Mouse (Mus musculus): ENCODE measurements around the gene Dnajb8. TPM values are rescaled to one million over a fixed set of nuclear protein-coding genes. Genes with fewer than 3 reads are reported as not detected.

The Dnajb8 gene
- total RNA-seq, 2 experiments from 2014 or later, result not detected

DNA sequence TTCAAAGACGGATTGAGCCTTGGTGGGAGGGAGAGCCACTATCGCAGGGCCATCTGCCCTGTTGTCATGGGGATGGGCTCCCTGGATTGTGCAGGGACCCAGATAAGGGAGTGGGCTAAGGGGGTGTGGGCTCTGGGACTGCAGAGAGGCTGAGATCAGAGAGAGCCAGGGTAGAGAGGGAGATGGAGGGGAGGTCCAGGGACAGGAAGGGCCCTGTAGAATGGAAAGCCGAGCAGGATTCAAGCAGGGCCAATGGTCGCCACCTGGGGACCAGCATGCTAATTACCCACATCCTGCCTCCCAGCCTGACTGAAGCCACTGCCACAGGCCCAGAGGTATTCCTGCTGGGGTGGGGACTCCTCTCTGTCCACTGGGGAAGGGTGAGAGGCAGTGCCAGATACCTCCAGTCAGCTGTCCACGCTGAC lies 4.5 kb downstream of the Dnajb8 start:
- intact Hi-C loops (cut with DNase I), result no loop called here
- no peak for DNase-seq

DNA sequence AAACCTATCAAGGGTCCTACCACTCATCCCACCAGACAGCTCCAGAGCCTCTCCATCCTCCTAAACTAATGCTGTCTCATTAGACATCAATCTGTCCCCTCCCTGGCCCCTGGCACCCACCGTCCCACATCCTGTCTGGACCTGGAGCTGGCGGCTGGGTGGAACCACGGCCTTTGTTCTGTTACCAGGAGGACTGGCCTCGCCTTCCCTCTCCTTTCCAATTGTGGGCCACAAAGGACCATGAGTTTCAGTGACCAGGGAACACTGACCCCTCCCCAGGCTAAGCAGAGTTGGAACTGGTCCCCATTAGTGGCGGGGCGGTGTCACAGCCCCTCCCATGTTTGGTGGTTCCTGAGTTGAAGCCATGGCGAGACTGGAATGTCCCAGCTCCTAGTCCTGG lies 5.5 kb downstream of the Dnajb8 start:
- intact Hi-C loops (cut with DNase I), result no loop called here
- no peak for DNase-seq

DNA sequence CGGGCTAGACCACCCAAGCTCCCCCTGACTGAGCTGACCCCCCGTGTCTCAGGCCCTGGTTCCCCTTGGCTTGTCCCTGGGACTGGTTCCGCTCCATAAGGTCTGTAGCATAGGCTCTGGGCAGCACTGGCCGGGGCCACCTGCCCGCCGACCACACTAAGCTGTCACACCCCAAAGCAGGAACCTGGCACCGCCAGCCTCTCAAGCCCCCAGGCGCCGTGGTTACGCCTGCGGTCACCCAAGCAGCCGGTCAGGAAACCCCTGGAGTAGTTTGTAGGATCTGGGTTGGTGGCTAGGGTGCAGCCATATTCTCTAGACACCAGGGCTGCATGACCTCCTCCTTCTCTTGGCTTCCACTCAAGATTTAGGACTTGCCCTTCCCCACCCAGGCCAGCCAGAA lies 7.2 kb downstream of the Dnajb8 start:
- intact Hi-C loops (cut with DNase I), result no loop called here
- no peak for DNase-seq

DNA sequence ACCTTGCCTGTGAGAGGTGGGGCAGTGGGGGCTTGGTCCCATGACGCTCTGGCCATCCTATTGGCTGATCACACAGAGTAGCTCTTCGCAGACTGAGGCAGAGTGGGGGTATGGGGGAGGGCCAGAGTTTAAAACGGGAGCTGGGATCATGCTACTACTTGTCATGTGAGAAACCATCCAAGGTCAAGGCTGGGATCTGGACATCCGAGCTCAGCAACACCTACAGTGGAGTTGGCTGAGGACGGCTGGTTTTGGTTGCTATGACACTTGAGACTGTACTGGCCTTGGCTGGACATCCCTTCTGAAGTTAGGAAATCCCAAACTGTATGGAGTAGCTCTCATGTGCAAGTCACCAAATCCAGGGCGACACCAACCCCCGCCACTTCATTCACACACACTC lies 9.8 kb downstream of the Dnajb8 start:
- intact Hi-C loops (cut with DNase I), result no loop called here
- DNase-seq, result peak in 1 of 2 experiments; percentile 19

DNA sequence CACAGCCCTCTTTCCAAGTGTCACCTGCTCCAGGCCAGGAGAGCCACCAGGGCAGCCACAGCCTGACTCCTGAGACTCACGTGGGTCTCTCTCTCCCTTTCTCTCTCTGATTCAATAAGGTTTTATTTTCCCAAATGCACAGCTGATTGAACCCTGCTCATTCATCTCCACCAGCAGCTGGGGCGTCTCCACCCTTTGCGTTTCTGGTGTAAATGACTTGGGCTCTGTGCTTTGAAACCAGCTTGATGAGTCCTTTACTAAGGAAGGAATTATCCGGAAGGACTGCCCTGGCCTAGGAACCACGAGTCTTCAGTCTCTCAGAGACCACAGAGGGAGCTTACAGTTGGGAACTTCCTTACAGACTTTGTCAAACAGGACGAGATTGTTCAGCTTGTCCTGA lies 10.2 kb downstream of the Dnajb8 start:
- no peak for DNase-seq
- intact Hi-C loops (cut with DNase I), result no loop called here

DNA sequence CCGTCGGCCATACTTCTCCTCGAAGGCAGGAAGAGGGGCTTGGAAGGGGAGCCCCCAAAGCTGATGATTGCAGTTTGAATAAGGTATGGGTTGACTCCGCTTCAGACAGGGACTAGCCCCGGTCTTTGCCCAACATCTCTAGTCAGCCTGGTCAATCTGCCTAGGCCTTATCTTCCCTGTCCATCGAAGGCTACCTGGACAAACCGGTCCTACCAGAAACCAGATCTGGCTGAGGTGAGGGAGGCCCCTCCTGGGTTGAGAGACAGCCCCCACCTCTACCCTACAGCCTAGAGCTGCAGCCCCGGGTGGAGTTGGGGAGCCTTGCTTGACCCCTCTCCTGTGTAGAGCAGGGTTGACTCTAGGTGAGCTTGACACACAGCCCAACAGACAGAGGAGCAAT lies 11.9 kb downstream of the Dnajb8 start:
- intact Hi-C loops (cut with DNase I), result no loop called here
- DNase-seq, result no peak

DNA sequence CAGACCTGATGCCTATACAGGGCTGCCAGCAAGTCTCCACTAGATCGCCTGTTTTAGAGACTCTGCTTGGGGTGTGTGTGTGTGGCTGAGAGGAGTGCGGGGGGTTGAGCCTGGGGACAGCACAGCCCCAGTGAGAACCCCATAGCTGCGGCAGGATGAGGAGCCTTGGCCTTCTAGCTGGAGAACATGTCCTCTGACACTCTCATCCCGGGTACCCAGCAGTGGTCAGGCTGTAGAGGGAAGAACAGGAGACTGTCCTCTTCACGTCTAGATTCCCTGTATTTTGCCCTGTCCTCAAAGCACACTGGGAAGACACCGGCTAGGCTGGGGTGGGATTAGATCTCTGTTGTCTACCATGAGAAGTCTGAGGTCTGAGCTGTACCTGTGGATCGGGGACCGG lies 13.4 kb downstream of the Dnajb8 start:
- no peak for DNase-seq
- intact Hi-C loops (cut with DNase I), result no loop called here

DNA sequence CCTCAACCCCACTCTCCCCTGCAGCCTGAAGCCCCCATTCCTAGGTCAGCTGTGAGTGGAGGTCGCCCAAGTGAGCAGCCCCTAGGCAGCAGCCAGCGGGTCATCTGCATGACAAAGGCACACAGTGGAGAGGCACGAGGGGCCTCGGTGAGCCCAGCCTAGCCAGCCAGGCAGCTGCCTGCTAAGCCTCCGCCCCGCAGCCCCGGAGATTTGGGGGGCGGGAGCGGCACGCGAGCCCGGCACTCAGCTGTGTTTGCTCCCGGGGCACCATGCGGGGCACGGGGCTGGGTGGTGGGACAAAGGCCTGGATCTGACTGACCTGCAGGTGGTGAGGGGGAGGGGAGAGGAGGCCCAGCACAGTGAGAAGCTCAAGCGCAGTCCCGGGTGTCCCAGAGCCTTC lies 13.9 kb downstream of the Dnajb8 start:
- intact Hi-C loops (cut with DNase I), result no loop called here
- DNase-seq, result no peak

DNA sequence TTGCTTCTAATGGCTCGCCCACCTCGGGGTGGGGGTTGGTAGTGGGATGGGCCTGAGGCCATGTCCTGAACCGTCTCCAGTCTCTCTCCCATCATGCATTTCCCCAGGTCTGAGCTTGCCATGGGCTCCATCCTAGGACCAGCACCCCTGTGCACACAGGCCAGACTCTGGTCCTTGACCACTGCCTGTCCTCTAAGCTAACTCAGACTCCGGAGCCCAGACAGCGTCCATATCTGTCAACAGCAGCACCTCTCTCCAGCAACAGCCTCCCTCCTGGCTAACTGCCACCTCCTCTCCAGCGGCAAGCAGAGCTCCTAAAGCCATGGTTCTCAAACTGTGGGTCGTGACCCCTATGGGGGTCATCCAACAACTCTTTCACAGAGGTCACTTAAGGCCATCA lies 14.4 kb downstream of the Dnajb8 start:
- DNase-seq, result no peak

DNA sequence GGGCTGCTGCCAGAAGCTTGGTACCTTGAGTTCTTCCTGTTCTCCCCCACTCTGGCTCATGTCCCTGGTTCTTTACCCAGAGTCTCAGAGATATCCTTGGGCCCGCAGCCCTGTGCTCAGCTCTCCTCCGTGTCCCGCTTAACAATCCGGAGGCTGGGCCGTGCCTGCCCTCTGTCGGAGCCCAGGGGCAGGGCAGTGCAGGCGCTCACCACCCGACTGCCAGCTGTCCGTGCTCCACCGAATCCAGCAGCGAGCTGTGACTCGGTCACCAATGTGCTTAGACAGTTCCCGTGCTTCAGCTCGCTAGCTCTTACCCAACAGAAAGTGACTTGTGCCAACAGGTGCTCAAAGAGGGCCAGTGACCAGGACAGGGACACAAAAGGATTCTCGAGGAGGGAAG lies 20.5 kb downstream of the Dnajb8 start:
- DNase-seq, result peak; percentile 39 to 61
- intact Hi-C loops (cut with DNase I), result loop anchor here (1.0 to 5.0 kb wide), 2 partner anchors 53 to 130 kb away; no protein-coding TSS in a partner anchor

More for the DNA sequence above, 14.4 kb downstream of the Dnajb8 start:
- intact Hi-C loops (cut with DNase I), result no loop called here

DNA sequence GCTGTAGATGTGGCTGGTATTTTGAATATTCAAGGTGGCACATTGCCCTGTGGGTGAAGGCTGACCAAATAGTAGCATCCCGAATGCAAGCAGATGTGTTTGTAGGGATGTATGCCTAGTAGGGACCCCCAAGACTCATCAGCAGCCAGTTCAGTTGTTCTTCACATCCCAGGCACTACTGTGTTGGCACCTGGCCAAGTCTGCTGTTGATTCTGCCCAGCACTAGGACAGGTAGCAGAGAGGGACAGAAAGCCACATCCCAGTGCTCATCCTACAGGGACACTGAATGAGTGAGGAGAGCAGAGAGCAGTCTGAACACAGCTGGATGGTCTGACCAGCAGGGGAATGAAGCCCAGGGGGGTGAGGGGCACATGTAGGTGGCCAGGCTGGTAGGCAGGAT lies 27.2 kb downstream of the Dnajb8 start:
- DNase-seq, result no peak
- intact Hi-C loops (cut with DNase I), result no loop called here

DNA sequence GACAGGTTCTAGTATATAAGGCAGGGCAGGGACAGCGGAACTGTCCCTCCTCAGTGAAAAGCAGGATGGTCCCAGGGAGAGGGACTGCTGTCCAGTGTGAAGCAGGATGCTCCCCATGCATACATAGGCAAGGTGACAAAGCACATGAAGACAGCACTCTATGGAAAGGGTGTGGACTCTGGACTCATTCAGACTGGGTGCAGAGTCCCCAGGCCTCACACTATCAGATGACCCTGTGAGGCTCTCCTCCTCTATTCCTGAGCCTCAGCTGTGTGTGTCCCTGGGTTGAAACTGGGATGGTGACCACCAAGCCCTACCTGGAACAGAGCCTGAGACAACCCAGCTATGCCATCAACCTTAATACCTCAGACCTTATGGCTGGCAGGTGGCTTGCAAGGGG lies 29.3 kb downstream of the Dnajb8 start:
- no peak for DNase-seq
- intact Hi-C loops (cut with DNase I), result no loop called here

DNA sequence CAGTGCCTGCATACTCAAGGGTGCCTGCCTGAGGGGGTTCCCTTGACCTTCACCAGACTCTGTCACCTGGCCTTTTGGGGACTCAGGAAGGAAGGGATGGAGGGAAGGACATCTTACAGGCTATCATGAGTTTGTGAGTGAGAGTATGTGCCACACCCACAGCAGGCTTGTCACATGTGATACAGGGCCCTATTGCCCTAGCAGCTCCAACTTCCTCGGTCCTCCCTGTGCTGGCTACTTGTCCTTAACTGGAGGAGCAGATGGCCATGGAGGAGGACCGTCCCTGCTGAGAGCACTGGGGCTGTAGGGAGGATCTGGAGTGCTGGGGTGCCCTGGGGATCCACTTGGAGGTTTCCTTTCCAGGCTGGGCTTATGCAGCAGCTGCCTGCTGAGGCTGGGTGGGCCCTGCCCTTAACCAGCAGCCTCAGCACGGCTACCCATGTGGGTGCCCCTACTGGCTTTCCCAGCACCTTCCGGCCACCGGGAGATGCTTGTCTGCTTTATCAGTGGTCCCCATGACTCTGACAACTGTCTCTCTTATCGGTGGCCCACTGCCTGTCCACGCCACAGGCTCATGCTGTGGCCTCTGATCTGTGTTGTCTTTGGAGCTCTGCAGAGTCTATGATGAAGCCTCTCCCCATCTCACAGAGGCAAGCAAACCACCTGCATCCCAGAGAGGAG lies 29.9 kb downstream of the Dnajb8 start:
- intact Hi-C loops (cut with DNase I), result no loop called here
- no peak for DNase-seq

DNA sequence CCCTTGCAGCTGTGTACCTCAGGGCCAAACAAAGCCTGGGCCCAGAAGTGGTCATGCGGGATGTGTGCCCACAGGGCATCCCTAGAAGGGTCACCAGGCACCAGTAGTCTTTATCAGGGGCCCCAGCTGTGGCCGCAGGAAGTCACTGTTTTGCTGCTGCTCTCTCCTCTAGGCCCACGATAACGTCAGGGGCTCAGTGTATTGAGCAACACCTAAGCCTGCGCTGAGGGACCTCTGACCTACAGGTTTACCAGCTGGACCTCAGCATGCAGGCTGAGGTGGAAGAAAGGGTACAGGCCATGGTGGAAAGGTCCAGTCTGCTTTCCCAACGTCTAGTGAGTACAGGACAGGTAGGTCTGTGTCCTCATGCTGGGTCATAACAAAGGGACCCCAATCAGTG lies 32.0 kb downstream of the Dnajb8 start:
- no peak for DNase-seq
- intact Hi-C loops (cut with DNase I), result no loop called here

DNA sequence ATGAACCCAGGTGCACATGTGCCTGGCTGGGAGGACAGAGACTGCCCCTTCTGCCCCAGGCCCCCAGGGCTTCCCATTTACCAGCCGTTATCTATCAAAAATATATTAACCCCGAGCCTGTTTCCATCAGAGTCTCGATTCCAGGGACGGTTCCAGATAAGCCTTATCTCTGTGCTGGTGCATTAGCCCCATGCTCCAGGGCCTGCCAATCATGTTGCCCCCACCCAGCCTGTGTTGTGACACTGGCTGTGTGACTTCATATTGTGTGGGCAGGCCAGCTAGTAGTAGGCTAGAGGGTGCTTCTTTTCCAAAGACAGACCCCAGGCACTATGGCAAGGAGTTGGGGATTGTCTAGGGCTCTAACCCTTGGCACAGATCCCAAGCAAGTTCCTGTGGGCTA lies 33.4 kb downstream of the Dnajb8 start:
- intact Hi-C loops (cut with DNase I), result no loop called here
- DNase-seq, result no peak

DNA sequence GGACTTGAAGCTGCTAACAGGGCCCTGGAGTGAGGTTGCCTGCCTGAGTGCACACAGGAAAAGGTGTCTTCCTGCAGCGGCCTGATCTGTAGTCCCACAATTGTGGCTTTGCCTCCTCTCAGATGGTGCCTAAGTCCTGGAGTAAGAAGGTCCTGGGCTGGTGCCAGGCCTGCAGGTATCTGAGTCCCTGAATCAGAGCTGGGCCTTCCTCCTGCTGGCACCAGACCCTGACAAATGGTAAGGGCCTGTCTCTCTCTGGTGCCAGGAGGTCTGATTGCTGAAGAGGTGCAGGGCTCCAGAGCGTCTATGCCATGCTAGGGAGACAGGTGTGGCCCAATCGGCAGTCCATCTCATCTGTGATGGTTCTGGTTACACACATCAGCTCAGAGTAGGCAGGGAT lies 37.6 kb downstream of the Dnajb8 start:
- intact Hi-C loops (cut with DNase I), result no loop called here
- DNase-seq, result no peak

DNA sequence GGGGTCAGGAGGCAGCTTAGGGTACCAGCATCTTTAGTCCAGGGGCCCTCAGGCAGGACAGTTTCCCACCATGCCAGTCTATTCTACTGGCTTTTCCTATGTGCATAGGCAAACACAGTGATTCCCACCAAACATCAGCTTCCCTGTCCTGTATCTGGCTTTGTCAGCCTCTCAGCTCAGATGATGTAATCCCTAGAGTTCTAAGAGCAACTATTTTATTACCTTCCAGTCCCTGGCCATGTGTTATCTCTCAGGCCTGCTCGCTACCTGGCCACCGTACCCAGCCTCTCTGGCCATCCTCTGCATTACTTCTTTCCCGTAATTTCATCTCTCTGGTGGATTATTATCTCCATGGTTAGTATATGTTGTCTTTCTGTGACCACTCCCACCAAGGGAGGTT lies 38.6 kb downstream of the Dnajb8 start:
- intact Hi-C loops (cut with DNase I), result no loop called here
- no peak for DNase-seq

DNA sequence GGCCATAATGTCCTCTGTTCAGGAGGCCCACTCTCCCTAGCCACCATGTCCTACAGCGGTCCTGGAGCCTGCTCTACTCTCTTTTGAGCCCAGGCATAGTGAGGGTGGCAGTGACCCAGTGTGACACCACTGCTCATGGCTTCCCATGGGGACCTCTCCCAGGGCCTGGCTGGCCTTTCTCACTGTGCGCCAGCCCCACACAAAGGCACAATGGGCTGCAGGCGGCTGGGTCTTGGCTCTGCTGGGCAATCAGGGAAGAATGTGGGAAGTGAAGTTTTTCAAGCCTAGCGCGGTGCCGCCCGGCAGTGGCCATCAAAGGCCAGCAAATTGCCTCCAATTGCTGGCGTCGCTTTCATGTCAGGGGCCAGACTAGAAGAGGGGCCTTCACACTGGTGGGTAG lies 40.1 kb downstream of the Dnajb8 start:
- intact Hi-C loops (cut with DNase I), result no loop called here
- DNase-seq, result no peak

DNA sequence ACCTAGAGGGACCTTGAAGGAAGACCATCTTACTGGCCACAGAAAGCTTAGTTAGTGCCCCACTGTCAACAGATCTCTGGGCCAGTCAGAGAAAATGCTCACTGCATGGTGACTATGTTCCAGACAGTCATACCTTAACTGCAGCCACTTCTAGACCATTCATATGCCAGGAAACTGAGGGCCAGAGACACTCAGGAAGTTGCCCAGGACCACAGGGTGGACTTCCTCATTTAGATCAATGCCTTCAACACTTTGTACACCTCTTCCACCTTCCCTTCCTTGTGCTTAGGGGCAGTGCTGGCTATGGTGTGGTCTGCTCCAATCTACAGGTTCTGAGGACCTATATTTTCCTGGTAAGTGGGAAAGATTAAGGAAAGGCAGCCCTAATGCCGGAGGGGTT lies 43.3 kb downstream of the Dnajb8 start:
- intact Hi-C loops (cut with DNase I), result no loop called here
- DNase-seq, result no peak

DNA sequence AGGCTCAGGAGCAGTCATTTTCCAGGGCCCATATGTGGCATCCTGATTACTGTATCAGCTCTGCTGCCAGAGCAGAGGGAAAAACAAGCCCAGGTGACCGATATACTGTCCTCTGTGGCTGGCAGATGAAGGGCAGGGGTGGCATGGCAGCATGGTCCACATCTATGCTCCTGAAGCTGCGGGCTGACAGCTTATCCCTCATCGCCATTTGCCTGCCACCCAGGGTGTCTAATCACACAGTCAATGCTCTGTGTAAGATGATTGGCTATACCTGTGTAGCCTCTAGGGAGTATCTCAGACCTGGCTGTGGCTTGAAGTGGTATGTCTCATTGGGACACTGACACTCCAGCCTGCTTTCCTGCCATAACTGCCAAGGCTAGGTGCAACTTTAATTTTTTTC lies 44.0 kb downstream of the Dnajb8 start:
- intact Hi-C loops (cut with DNase I), result no loop called here
- no peak for DNase-seq

DNA sequence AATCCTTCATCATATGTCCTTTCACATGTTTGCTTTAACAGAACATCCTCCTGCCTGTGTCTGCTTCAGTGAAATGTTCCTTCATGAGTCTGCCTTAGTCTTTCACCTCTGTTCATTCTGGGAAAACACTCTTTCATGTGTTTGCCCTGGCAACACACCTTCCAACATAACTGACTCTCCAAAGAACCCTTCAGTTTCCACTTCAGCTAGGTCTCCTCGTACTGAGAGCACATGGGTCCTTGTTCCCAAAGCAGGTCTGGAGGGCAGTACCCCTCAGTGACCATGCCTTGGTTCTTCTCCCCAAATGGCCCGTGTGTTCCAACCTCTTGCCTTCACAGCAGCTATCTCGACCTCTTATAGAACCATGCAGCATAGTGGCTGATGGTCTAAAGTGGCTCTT lies 45.0 kb downstream of the Dnajb8 start:
- DNase-seq, result no peak
- intact Hi-C loops (cut with DNase I), result no loop called here

DNA sequence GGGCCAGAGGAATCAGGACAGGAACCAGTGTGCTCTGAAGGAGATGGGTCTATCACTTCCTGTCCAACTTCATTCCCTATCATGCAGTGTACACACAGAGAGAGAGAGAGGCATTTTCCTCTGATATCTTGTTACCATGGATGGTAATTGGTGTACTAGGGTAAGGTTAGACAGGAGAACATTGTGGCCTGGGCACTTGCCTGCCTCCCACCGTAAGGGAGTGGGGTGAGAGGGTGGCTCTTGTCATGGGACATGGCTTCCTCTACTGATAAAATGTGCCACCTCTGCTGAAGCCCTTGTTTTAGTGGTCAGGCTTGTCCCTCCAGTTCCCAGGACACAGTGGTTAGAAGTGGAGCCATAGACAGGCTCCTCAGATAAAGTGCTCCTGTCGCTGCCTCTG lies 45.9 kb downstream of the Dnajb8 start:
- no peak for DNase-seq
- intact Hi-C loops (cut with DNase I), result no loop called here

DNA sequence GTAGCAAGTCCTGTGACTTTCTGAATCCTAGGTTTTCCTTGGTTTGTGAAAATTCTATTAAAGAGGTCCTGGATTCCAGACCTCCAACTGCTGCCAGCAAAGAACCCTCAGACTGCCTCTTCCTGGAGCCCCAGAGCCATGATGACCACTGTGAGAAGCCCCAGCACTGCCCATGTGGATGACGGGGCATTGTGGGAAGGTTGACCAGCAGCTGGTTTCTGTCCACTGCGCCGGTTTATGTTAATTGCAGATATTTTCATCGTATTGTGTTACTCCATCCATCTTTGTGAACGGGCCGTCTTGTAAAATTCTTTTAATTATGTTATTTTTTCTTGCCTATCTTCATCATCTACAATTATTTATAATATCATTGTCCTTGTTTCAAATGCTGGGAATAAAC lies 52.6 kb downstream of the Dnajb8 start:
- DNase-seq, result no peak
- intact Hi-C loops (cut with DNase I), result no loop called here
